Mouse (Mus musculus) stomach, embryonic 14.5 days (tissue): ENCODE results near the gene Taar5. TPM values are rescaled to one million over a fixed set of nuclear protein-coding genes. Genes with fewer than 3 reads are reported as not detected.

Source experiments
- ATAC-seq: fragments of 200-750 bp; cut with Nextera tagmentation; 2 replicates; pipeline ENCODE4 v1.8.0; 2017; ENCODE audit warnings: low read depth, moderate TSS enrichment; ENCODE audit not compliant: insufficient number of reproducible peaks, insufficient read depth, low FRiP score
- H3K27ac ChIP-seq: fragments of 300-500 bp; sonication (generic); 2 replicates; pipeline ENCODE4 v1.5.1; 2014; ENCODE audit warnings: mild to moderate bottlenecking, low read length, moderate library complexity, mixed read lengths
- H3K27me3 ChIP-seq: fragments of 300-500 bp; sonication (generic); 2 replicates; pipeline ENCODE4 v1.6.1; 2014; ENCODE audit warnings: low read length, control low read depth, mixed read lengths; ENCODE audit not compliant: control insufficient read depth, insufficient read depth
- H3K36me3 ChIP-seq: fragments of 300-500 bp; sonication (generic); 2 replicates; pipeline ENCODE4 v1.6.1; 2014; ENCODE audit warnings: mild to moderate bottlenecking, control low read depth, low read length, moderate library complexity, mixed read lengths; ENCODE audit not compliant: control insufficient read depth, insufficient read depth
- H3K4me1 ChIP-seq: fragments of 300-500 bp; sonication (generic); 2 replicates; pipeline ENCODE4 v1.6.1; 2014; ENCODE audit warnings: low read length, control low read depth, mixed read lengths; ENCODE audit not compliant: control insufficient read depth, insufficient read depth
- H3K4me2 ChIP-seq: fragments of 300-500 bp; sonication (generic); replicated peaks from 2 replicates; pipeline ENCODE4 v1.6.1; 2014; ENCODE audit warnings: low read depth, low read length, control low read depth
- H3K4me3 ChIP-seq: fragments of 300-500 bp; sonication (generic); 2 replicates; pipeline ENCODE4 v1.5.1; 2014; ENCODE audit warnings: low read depth, low read length, control low read depth
- H3K9ac ChIP-seq: fragments of 300-500 bp; sonication (generic); replicated peaks from 2 replicates; pipeline ENCODE4 v1.6.1; 2014; ENCODE audit warnings: low read depth, mild to moderate bottlenecking, control low read depth, low read length, moderate library complexity, mixed read lengths
- H3K9me3 ChIP-seq: fragments of 300-500 bp; sonication (generic); 2 replicates; pipeline ENCODE4 v1.6.1; 2016; ENCODE audit warnings: low read depth, low read length, control low read depth; ENCODE audit not compliant: control insufficient read depth
- whole genome bisulfite sequencing: fragments of 180-500 bp; shearing (Covaris S2); extraction: QIAGEN DNeasy Blood & Tissue Kit; methylation state at CpG from one replicate; pipeline ENCODE4 v1.1.7; 2014; 5-methylcytosine and 5-hydroxymethylcytosine counted together
- polyA plus RNA-seq: library from polyadenylated mRNA; unstranded; fragments of >200 nt; fragmentation: Nextera tagmentation; extraction: Ambion mirVana; gene quantifications from 2 replicates; pipeline ENCODE4 v1.2.1, GENCODE M21; 2014

The Taar5 gene
- polyA plus RNA-seq: not detected in 2 replicates

- WGBS: 88% methylated on average over 11 of the region's 11 CpGs
- no peak for ATAC-seq
- no peak within 1 kb of the TSS for H3K9ac ChIP-seq
- H3K9me3 ChIP-seq: no peaks in the 10 kb centered on the region
- no peak within 1 kb of the TSS for H3K4me3 ChIP-seq
- H3K27me3 ChIP-seq: no peaks in the 10 kb centered on the region
- H3K4me1 ChIP-seq: no peaks in the 10 kb centered on the region
- no peaks in the 10 kb centered on the region for H3K36me3 ChIP-seq
- no peak within 1 kb of the TSS for H3K27ac ChIP-seq
- H3K4me2 ChIP-seq: no peak within 1 kb of the TSS
These were observed at the start of gene Taar5 for GRCm38 (mm10) chr10:23970656-23971165. Gene Taar5 (plus strand): TSS chr10:23970706.

GRCm38 (mm10) chr10:23922468-23922867 lies 48.0 kb upstream of the Taar5 start:
- no peaks in the 10 kb centered on the region for H3K9me3 ChIP-seq
- no peak overlapping the region for H3K9ac ChIP-seq
- no peaks in the 10 kb centered on the region for H3K36me3 ChIP-seq

GRCm38 (mm10) chr10:23923941-23924340 lies 46.6 kb upstream of the Taar5 start:
- Histone ChIP-seq H3K4me2 (no peak overlapping the region), H3K9me3 (no peaks in the 10 kb centered on the region), H3K27ac (no peak overlapping the region), H3K9ac (no peak overlapping the region), H3K4me1 (no peaks in the 10 kb centered on the region), H3K27me3 (no peaks in the 10 kb centered on the region), H3K4me3 (no peak overlapping the region), H3K36me3 (no peaks in the 10 kb centered on the region)
- ATAC-seq: no peak
- 93% methylated on average over 2 of the region's 2 CpGs for WGBS

More at GRCm38 (mm10) chr10:23922468-23922867, 48.0 kb upstream of the Taar5 start:
- Histone ChIP-seq H3K4me1 (no peaks in the 10 kb centered on the region), H3K27me3 (no peaks in the 10 kb centered on the region), H3K4me2 (no peak overlapping the region), H3K27ac (no peak overlapping the region), H3K4me3 (no peak overlapping the region)
- ATAC-seq: no peak
- 58% methylated on average over 3 of the region's 3 CpGs for WGBS

GRCm38 (mm10) chr10:23937613-23938012 lies 32.9 kb upstream of the Taar5 start:
- no peak for ATAC-seq
- WGBS: 40% methylated on average over 4 of the region's 4 CpGs
- no peaks in the 10 kb centered on the region for H3K36me3 ChIP-seq
- no peaks in the 10 kb centered on the region for H3K9me3 ChIP-seq
- H3K27ac ChIP-seq: no peak overlapping the region
- no peak overlapping the region for H3K9ac ChIP-seq
- no peaks in the 10 kb centered on the region for H3K4me1 ChIP-seq
- no peaks in the 10 kb centered on the region for H3K27me3 ChIP-seq
- no peak overlapping the region for H3K4me2 ChIP-seq
- no peak overlapping the region for H3K4me3 ChIP-seq

- Histone ChIP-seq H3K36me3 (no peaks in the 10 kb centered on the region), H3K4me3 (no peak within 1 kb of the TSS), H3K9me3 (no peaks in the 10 kb centered on the region), H3K9ac (no peak within 1 kb of the TSS), H3K4me1 (no peaks in the 10 kb centered on the region), H3K27me3 (no peaks in the 10 kb centered on the region), H3K27ac (no peak within 1 kb of the TSS), H3K4me2 (no peak within 1 kb of the TSS)
- ATAC-seq: no peak
- WGBS: 62% methylated on average over 6 of the region's 6 CpGs
These were observed 32.2 kb upstream of the Taar5 start, which contains the start of gene Taar2 for GRCm38 (mm10) chr10:23938312-23938711. Gene Taar2 (plus strand): TSS chr10:23938572.

GRCm38 (mm10) chr10:23942465-23942864 lies 28.0 kb upstream of the Taar5 start:
- H3K27ac ChIP-seq: no peak overlapping the region
- WGBS: 82% methylated on average over 5 of the region's 5 CpGs
- H3K4me3 ChIP-seq: no peak overlapping the region
- H3K9me3 ChIP-seq: no peaks in the 10 kb centered on the region
- no peaks in the 10 kb centered on the region for H3K36me3 ChIP-seq
- no peak overlapping the region for H3K4me2 ChIP-seq
- H3K9ac ChIP-seq: no peak overlapping the region
- no peak for ATAC-seq
- no peaks in the 10 kb centered on the region for H3K4me1 ChIP-seq
- no peaks in the 10 kb centered on the region for H3K27me3 ChIP-seq

GRCm38 (mm10) chr10:23948026-23948425 lies 22.5 kb upstream of the Taar5 start:
- H3K4me3 ChIP-seq: no peak overlapping the region
- H3K4me1 ChIP-seq: peaks cover 4% of the 10 kb centered on the region; the same call in 1 of the 2 replicates
- H3K4me2 ChIP-seq: no peak overlapping the region
- no peak overlapping the region for H3K9ac ChIP-seq
- no peaks in the 10 kb centered on the region for H3K9me3 ChIP-seq
- 53% methylated on average over 7 of the region's 7 CpGs for WGBS
- no peaks in the 10 kb centered on the region for H3K27me3 ChIP-seq
- H3K27ac ChIP-seq: no peak overlapping the region
- H3K36me3 ChIP-seq: no peaks in the 10 kb centered on the region
- ATAC-seq: no peak

GRCm38 (mm10) chr10:23949508-23950005 lies 20.9 kb upstream of the Taar5 start, which contains the start of gene Taar3:
Gene Taar3 (plus strand): TSS chr10:23949558.
- no peak within 1 kb of the TSS for H3K4me2 ChIP-seq
- peaks cover 4% of the 10 kb centered on the region; the same call in 1 of the 2 replicates for H3K4me1 ChIP-seq
- H3K9ac ChIP-seq: no peak within 1 kb of the TSS
- no peak within 1 kb of the TSS for H3K4me3 ChIP-seq
- no peaks in the 10 kb centered on the region for H3K9me3 ChIP-seq
- ATAC-seq: no peak
- 82% methylated on average over 16 of the region's 16 CpGs for WGBS
- H3K36me3 ChIP-seq: no peaks in the 10 kb centered on the region
- no peaks in the 10 kb centered on the region for H3K27me3 ChIP-seq
- H3K27ac ChIP-seq: no peak within 1 kb of the TSS

GRCm38 (mm10) chr10:23951714-23952113 lies 18.8 kb upstream of the Taar5 start:
- Histone ChIP-seq H3K9ac (no peak overlapping the region), H3K4me3 (no peak overlapping the region), H3K4me2 (no peak overlapping the region), H3K36me3 (no peaks in the 10 kb centered on the region), H3K27me3 (no peaks in the 10 kb centered on the region), H3K4me1 (peaks cover 4% of the 10 kb centered on the region; the same call in 1 of the 2 replicates), H3K9me3 (no peaks in the 10 kb centered on the region), H3K27ac (no peak overlapping the region)
- WGBS: 76% methylated on average over 6 of the region's 6 CpGs
- no peak for ATAC-seq
